Mouse (Mus musculus) gastrocnemius, postnatal 25 days (tissue): Measurements from ENCODE around the gene AC124502.3. TPM values are rescaled to one million over a fixed set of nuclear protein-coding genes. Genes with fewer than 3 reads are reported as not detected.

Experiments
- DNase-seq: peaks from one replicate; pipeline ENCODE4 v3.0.0; 2022
- total RNA-seq, 2 experiments: library from RNA; stranded (reverse); gene quantifications; 1 replicate in 1 of 2; 2 replicates in 1 of 2; pipeline ENCODE4 v1.2.3; 2021

The AC124502.3 gene
- total RNA-seq, 2 experiments from 2014 or later: 0.26 to 1.4 TPM

- no peak for DNase-seq
These were observed 6.0 kb upstream of the AC124502.3 start for GRCm38 (mm10) chr19:5032686-5033085.

- DNase-seq: no peak
These were observed 2.1 kb upstream of the AC124502.3 start for GRCm38 (mm10) chr19:5036577-5036976.

GRCm38 (mm10) chr19:5037678-5038571 lies 766 bp upstream of the AC124502.3 start:
- DNase-seq: peak; percentile 59

GRCm38 (mm10) chr19:5039301-5040114 lies 817 bp downstream of the AC124502.3 start:
- DNase-seq: no peak

- peak; percentile 88 for DNase-seq
These were observed 2.3 kb downstream of the AC124502.3 start, which contains the start of gene Brms1 for GRCm38 (mm10) chr19:5040862-5041523. TSS of gene Brms1 (plus strand) at chr19:5041354.

GRCm38 (mm10) chr19:5041588-5041987 lies 2.9 kb downstream of the AC124502.3 start:
- no peak for DNase-seq

GRCm38 (mm10) chr19:5045531-5045930 lies 6.8 kb downstream of the AC124502.3 start:
- no peak for DNase-seq

GRCm38 (mm10) chr19:5048138-5049056 lies 9.7 kb downstream of the AC124502.3 start:
- DNase-seq: no peak

GRCm38 (mm10) chr19:5049325-5049724 lies 10.6 kb downstream of the AC124502.3 start:
- no peak for DNase-seq

- DNase-seq: no peak
These were observed 11.6 kb downstream of the AC124502.3 start, which contains the start of gene Rin1 for GRCm38 (mm10) chr19:5050047-5050905. TSS of gene Rin1 (plus strand) at chr19:5050481.

GRCm38 (mm10) chr19:5051031-5051430 lies 12.3 kb downstream of the AC124502.3 start:
- no peak for DNase-seq

GRCm38 (mm10) chr19:5051515-5051914 lies 12.8 kb downstream of the AC124502.3 start:
- no peak for DNase-seq

GRCm38 (mm10) chr19:5052166-5052822 lies 13.6 kb downstream of the AC124502.3 start:
- no peak for DNase-seq

GRCm38 (mm10) chr19:5052853-5053252 lies 14.2 kb downstream of the AC124502.3 start:
- DNase-seq: no peak

GRCm38 (mm10) chr19:5053909-5054308 lies 15.2 kb downstream of the AC124502.3 start:
- DNase-seq: no peak

GRCm38 (mm10) chr19:5056251-5056650 lies 17.6 kb downstream of the AC124502.3 start:
- no peak for DNase-seq

GRCm38 (mm10) chr19:5057876-5058775 lies 19.4 kb downstream of the AC124502.3 start:
- no peak for DNase-seq
